Mouse (Mus musculus) testis, postnatal 10 days (tissue): ENCODE results near the gene Map4k3.
A peak's percentile ranks its signal among the peaks of the same experiment; 100 is the strongest.
"Not testable (repeated sequence)": the region's sequence is repeated elsewhere in the genome, so short reads cannot be mapped to it uniquely, and the experiment has no call there.

Experiments
- DNase-seq: peaks from one replicate; pipeline ENCODE4 v3.0.0; 2021; ENCODE audit warnings: low spot score

Map4k3 gene

GRCm38 (mm10) chr17:80728062-80728858 is at the start of gene Map4k3:
Gene Map4k3 (minus strand): TSS chr17:80728485.
- DNase-seq: peak; percentile 88

- no peak for DNase-seq
Measured at GRCm38 (mm10) chr17:80777581-80777980, 49.3 kb upstream of the Map4k3 start.

GRCm38 (mm10) chr17:80775178-80775788 is 47.0 kb upstream of the Map4k3 start:
- DNase-seq: peak; percentile 50

GRCm38 (mm10) chr17:80772545-80773453 is 44.5 kb upstream of the Map4k3 start:
- no peak for DNase-seq

- DNase-seq: no peak
Measured at GRCm38 (mm10) chr17:80770065-80770464, 41.8 kb upstream of the Map4k3 start.

GRCm38 (mm10) chr17:80765204-80765603 is 36.9 kb upstream of the Map4k3 start:
- DNase-seq: no peak

GRCm38 (mm10) chr17:80763065-80763681 is 34.9 kb upstream of the Map4k3 start:
- DNase-seq: no peak

GRCm38 (mm10) chr17:80762391-80763040 is 34.2 kb upstream of the Map4k3 start:
- DNase-seq: no peak

GRCm38 (mm10) chr17:80761191-80761590 is 32.9 kb upstream of the Map4k3 start:
- not testable (repeated sequence) for DNase-seq

GRCm38 (mm10) chr17:80760344-80761145 is 32.3 kb upstream of the Map4k3 start:
- DNase-seq: no peak

GRCm38 (mm10) chr17:80756043-80756442 is 27.8 kb upstream of the Map4k3 start:
- DNase-seq: no peak

GRCm38 (mm10) chr17:80755076-80755871 is 27.0 kb upstream of the Map4k3 start:
- DNase-seq: no peak

- DNase-seq: no peak
Measured at GRCm38 (mm10) chr17:80754589-80754988, 26.3 kb upstream of the Map4k3 start.

GRCm38 (mm10) chr17:80752466-80752865 is 24.2 kb upstream of the Map4k3 start:
- no peak for DNase-seq

- DNase-seq: no peak
Measured at GRCm38 (mm10) chr17:80739421-80739820, 11.1 kb upstream of the Map4k3 start.

- no peak for DNase-seq
Measured at GRCm38 (mm10) chr17:80734700-80735099, 6.4 kb upstream of the Map4k3 start.

GRCm38 (mm10) chr17:80733121-80733800 is 5.0 kb upstream of the Map4k3 start:
- DNase-seq: no peak

- DNase-seq: no peak
Measured at GRCm38 (mm10) chr17:80732256-80732655, 4.0 kb upstream of the Map4k3 start.

- DNase-seq: not testable (repeated sequence)
Measured at GRCm38 (mm10) chr17:80730283-80730682, 2.0 kb upstream of the Map4k3 start.
